ENCODE assay signal across 10 mouse cellular contexts in the genomic region with DNA sequence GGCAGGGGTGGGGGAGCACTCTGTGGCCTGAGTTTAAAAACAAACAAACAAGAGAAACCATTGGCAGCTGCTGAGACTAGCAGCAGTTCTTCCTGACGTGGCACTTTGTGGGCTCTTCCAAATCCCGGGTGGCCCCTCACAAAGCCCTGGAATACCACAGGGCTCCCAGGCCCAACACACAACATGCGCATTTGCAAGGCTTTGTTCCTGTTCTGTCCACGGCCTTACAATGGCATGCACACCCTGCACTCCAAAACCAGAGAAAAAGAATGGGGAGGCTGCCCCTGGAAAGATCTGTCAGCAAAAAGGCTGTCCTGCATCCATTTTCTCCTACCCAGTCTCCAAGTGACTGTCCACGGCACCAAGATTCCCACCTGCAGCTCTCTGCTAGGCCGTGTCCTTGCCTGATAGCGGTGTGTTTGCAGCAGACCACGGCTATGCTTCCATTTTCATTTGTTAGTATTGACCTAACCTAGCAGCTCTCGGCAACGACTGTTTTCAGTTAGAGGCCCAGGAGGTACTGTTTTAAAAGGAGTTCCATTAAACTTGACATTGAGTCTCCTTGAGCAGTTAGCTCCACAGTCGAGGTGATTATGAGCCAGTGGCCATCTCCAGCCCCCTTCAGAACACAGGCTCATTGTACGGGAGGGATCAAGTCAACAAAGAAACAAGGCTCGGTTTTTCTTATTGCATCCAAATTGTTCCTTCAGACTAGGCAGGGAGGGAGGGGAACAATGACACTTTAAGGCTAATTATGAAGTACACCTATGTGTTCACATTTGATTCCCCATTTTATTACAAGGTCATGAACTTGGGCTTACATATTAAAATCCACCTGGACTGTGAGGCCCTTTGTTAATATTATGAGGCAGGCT.
A peak's percentile ranks its signal among the peaks of the same experiment; 100 is the strongest.
DNase-seq lines count a peak whose midpoint lies in the region; ATAC-seq and TF ChIP-seq lines count a peak whose summit lies in the region.
"Had no signal": no experiment of that assay in that cellular context is flagged by ENCODE, and none has a peak within 500 bp of the region (broad histone marks: within the 10 kb centered on the region; RNA-seq: fewer than 3 reads in every experiment).

No protein-coding gene starts in this region.

- peak; percentile 79 for ATAC-seq in limb, embryonic 11.5 days (ENCODE audit: insufficient number of reproducible peaks, low FRiP score, low TSS enrichment, low read depth)
- ATAC-seq: Patski had no signal

- 0 out of 2 replicates have a peak, but pooled peaks cover 3% of the 10 kb centered on the region for H3K4me1 ChIP-seq in kidney, adult 2 months (ENCODE audit: control insufficient read depth, insufficient read depth, low read length)
- H3K4me1 ChIP-seq in embryonic facial prominence, embryonic 10.5 days, result peaks cover 66% of the 10 kb centered on the region
- H3K4me1 ChIP-seq in limb, embryonic 11.5 days (ENCODE audit: control insufficient read depth, insufficient read depth, low read length), result peaks cover 41% of the 10 kb centered on the region

- H3K4me2 ChIP-seq in limb, embryonic 11.5 days (ENCODE audit: low read depth, severe bottlenecking), result peak overlapping the region; percentile 16; the same call in 1 of the 2 replicates

- TF ChIP-seq CTCF in kidney, adult 2 months (conservative IDR thresholded peaks at IDR 0.05; ENCODE audit: insufficient read depth, insufficient read length, low read depth, low read length), result no peak

- peak; percentile 27 for DNase-seq in kidney, adult 2 months
- DNase-seq in kidney, postnatal 36 days, result no peak
- DNase-seq in R1 (ENCODE audit: low read depth, low spot score), result peak; percentile 71
- DNase-seq in embryonic facial prominence, embryonic 10.5 days (ENCODE audit: low spot score), result no peak
- DNase-seq in limb, embryonic 11.5 days (ENCODE audit: low spot score), result peak; percentile 71
- no peak for DNase-seq in left cerebral cortex, adult 9 months (ENCODE audit: low spot score in 2 of 2)
- DNase-seq in spleen, adult 12 weeks (ENCODE audit: low spot score), result no peak

- H3K27me3 ChIP-seq in kidney, adult 2 months (replicated peaks; ENCODE audit: control insufficient read depth, insufficient read depth, low read length), result no peaks in the 10 kb centered on the region
- no peaks in the 10 kb centered on the region for H3K27me3 ChIP-seq in embryonic facial prominence, embryonic 10.5 days (replicated peaks; ENCODE audit: low read depth, poor library complexity, severe bottlenecking)
- no peaks in the 10 kb centered on the region for H3K27me3 ChIP-seq in limb, embryonic 11.5 days (ENCODE audit: control insufficient read depth, insufficient read depth, low read length)
- H3K27me3 ChIP-seq: Patski had no signal

- 0 out of 2 replicates have a peak overlapping the region, but pooled peaks have one; percentile 19 for H3K9ac ChIP-seq in limb, embryonic 11.5 days (ENCODE audit: low read length)
- H3K9ac ChIP-seq: liver, embryonic 14.5 days had no signal

- H3K9me3 ChIP-seq in embryonic facial prominence, embryonic 10.5 days, result no peaks in the 10 kb centered on the region
- H3K9me3 ChIP-seq in limb, embryonic 11.5 days (ENCODE audit: control insufficient read depth, low read length), result no peaks in the 10 kb centered on the region

- 64% methylated on average over 13 of the region's 13 CpGs for WGBS in kidney, adult 2 months
- WGBS in embryonic facial prominence, embryonic 10.5 days, result 45% methylated on average over 13 of the region's 13 CpGs
- 21% methylated on average over 13 of the region's 13 CpGs for WGBS in limb, embryonic 11.5 days

- H3K4me3 ChIP-seq in kidney, adult 2 months (ENCODE audit: insufficient read depth, low read depth, low read length), result no peak overlapping the region
- H3K4me3 ChIP-seq in embryonic facial prominence, embryonic 10.5 days, result no peak overlapping the region
- no peak overlapping the region for H3K4me3 ChIP-seq in limb, embryonic 11.5 days (ENCODE audit: low read depth, low read length)
- H3K4me3 ChIP-seq: myocyte had no signal

- no peaks in the 10 kb centered on the region for H3K36me3 ChIP-seq in kidney, adult 2 months (ENCODE audit: control insufficient read depth, insufficient read depth, low read length)
- H3K36me3 ChIP-seq in embryonic facial prominence, embryonic 10.5 days (replicated peaks), result no peaks in the 10 kb centered on the region
- no peaks in the 10 kb centered on the region for H3K36me3 ChIP-seq in limb, embryonic 11.5 days (ENCODE audit: control insufficient read depth, insufficient read depth, low read length)

- H3K27ac ChIP-seq in kidney, adult 2 months (ENCODE audit: insufficient read depth, low read depth, low read length), result peak overlapping the region; percentile 46
- H3K27ac ChIP-seq in embryonic facial prominence, embryonic 10.5 days (replicated peaks), result peak overlapping the region; percentile 82
- H3K27ac ChIP-seq in limb, embryonic 11.5 days (replicated peaks; ENCODE audit: low read depth, low read length), result peak overlapping the region; percentile 96
- H3K27ac ChIP-seq: liver, embryonic 14.5 days had no signal

- no peak for TF ChIP-seq POLR2A in kidney, adult 2 months (IDR thresholded peaks at IDR 0.05; ENCODE audit: low read depth, low read length)

Comparison
In these comparisons a context has a peak if more than half of its experiments do, and no peak if none do; other contexts are left out.
1. DNase-seq: peak in kidney, adult 2 months (single experiment), R1 (single experiment) and limb, embryonic 11.5 days (single experiment); none in kidney, postnatal 36 days (0 of 2), embryonic facial prominence, embryonic 10.5 days (single experiment), left cerebral cortex, adult 9 months (0 of 2) and spleen, adult 12 weeks (single experiment).
2. H3K27ac ChIP-seq: peak in every context shown above with its lines; median percentile 96 in limb, embryonic 11.5 days; 82 in embryonic facial prominence, embryonic 10.5 days; 46 in kidney, adult 2 months.